Mouse (Mus musculus) MN1 (cell line): ENCODE data around the gene C1qtnf4.
A peak's percentile ranks its signal among the peaks of the same experiment; 100 is the strongest.
"Not testable (repeated sequence)": the region's sequence is repeated elsewhere in the genome, so short reads cannot be mapped to it uniquely, and the experiment has no call there.

Source experiments
- DNase-seq: peaks from one replicate; pipeline ENCODE4 v3.0.0-alpha.2; 2016; ENCODE audit warnings: low spot score

Gene C1qtnf4

GRCm38 (mm10) chr2:90886436-90886835 lies 776 bp downstream of the C1qtnf4 start:
- no peak for DNase-seq

DNA sequence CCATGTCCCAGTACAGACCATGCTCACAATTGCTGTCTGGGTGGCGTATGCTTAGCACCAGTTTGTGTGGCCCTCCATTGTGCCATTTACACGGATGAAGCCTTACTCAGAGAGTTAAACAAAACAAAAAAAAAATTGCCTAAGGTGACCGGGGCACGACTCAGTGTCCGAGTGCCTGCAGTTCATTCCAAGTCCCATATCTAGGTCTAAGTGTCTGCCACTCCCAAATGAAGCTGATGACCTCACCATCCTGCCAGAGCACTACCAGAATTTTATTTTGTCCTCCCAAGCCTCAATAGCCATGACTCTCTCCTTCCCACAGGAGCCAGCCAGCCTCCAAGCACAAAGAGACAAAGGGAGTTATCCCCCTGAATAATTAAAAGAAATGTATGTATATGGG lies 2.0 kb downstream of the C1qtnf4 start:
- no peak for DNase-seq

DNA sequence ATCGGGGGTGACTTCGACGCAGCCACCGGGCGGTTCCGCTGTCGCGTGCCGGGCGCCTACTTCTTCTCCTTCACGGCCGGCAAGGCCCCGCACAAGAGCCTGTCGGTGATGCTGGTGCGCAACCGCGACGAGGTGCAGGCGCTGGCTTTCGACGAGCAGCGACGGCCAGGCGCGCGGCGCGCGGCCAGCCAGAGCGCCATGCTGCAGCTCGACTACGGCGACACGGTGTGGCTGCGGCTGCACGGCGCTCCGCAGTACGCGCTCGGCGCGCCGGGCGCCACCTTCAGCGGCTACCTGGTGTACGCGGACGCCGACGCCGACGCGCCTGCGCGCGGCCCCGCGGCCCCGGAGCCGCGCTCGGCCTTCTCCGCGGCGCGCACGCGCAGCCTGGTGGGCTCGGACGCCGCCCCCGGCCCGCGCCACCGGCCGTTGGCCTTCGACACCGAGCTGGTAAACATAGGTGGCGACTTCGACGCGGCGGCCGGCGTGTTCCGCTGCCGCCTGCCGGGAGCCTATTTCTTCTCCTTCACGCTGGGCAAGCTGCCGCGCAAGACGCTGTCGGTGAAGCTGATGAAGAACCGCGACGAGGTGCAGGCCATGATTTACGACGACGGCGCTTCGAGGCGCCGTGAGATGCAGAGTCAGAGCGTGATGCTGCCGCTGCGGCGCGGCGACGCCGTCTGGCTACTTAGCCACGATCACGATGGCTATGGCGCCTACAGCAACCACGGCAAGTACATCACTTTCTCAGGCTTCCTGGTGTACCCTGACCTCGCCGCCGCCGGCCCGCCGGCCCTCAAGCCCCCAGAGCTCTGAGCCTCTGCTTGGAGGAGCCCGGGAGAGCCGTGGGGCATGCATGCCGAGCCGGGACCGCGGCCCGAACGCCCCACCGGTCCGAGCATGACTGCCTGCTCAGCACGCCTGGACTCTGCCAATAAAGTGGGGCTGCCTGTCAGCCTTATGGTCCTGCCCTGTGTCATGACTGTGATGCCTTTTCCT lies 4.2 kb downstream of the C1qtnf4 start:
- no peak for DNase-seq

DNA sequence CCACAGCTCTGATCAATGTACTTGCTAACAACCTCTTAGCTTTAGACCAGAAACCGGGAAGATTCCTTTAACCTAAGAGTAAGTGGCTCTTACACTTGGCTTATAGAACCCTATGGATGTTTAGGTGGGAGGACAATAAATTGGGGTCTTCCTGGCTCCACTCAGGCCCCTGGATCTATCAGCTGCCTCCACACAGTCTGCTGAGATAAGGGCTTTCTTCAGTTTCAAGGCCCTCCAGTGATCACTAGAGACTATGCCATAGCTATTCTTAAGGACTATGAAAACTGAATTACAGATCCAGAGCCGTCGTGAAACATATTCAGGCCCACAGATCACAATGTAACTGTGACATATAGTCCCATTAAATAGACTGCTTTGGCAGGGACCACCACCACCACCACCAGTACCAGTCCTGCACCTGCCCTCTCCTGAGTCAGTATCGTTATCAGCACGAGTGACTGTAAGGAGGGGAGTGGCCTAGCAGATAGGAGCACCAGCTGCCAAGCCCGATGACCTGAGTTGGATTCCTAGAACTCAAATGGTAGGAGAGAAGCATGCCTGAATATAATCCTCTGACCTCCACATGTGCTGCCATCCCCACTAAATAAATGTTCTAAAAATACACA lies 8.1 kb downstream of the C1qtnf4 start:
- DNase-seq = no peak

DNA sequence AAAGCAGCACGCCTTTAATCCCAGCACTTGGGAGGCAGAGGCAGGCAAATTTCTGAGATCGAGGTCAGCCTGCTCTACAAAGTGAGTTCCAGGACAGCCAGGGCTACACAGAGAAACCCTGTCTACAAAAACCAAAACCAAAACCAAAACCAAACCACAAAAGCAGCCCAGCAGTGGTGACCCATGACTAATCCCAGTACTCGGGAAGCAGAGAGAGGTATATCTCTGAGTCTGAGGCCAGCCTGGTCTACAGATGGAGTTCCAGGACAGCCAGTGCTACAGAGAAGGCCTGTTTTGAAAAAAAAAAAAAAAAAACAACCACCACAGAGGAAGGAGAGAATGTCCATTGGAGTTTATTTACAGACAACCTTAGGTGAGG lies 8.6 kb downstream of the C1qtnf4 start:
- DNase-seq = not testable (repeated sequence)

- peak; percentile 26 for DNase-seq
These were observed 17.7 kb downstream of the C1qtnf4 start for GRCm38 (mm10) chr2:90903398-90903797.

DNA sequence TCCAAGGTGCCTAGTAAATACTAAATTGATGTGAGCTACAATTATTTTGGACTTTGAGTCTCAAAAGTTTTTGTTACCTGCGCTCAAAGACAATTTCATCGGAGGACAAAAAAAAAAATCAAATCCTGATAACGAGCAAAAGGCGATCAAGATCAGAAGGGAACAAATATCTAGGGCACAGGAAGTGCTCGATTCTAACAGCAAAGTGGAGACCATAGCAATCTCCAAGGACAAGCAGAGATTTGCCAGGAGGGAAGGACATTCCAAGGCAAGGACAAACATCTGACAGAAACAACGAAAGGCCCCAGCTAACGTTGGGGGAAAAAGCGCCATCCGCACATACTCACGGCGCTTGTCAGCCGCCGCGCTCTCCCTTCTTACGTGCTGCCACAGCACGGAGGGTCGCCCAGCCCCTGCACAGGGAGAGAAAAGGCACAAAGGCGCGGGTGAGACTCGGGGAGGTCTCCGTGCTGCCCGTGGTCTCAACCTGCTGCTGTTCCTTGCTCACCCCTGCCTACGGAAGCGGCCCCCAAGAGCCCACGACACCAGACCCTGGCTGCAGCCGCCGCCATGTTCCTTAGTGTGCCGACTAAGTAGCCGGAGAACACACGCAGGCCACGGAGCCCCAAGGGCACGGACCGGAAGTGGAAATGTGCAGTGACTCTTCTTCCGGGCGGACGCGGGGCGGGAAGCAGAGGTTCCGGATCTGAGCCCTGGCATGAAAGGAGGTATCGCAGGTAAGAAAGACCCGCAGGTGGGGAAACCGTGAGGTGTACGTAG lies 18.6 kb downstream of the C1qtnf4 start, which contains the start of the genes Kbtbd4 and Ndufs3:
Kbtbd4 (plus strand) TSS at position 665 of the 780 bp plus-strand sequence.
Ndufs3 (minus strand) TSS at position 752 of the 780 bp plus-strand sequence.
- peak; percentile 95 for DNase-seq

GRCm38 (mm10) chr2:90904856-90905224 lies 19.2 kb downstream of the C1qtnf4 start:
- DNase-seq = peak; percentile 73

DNA sequence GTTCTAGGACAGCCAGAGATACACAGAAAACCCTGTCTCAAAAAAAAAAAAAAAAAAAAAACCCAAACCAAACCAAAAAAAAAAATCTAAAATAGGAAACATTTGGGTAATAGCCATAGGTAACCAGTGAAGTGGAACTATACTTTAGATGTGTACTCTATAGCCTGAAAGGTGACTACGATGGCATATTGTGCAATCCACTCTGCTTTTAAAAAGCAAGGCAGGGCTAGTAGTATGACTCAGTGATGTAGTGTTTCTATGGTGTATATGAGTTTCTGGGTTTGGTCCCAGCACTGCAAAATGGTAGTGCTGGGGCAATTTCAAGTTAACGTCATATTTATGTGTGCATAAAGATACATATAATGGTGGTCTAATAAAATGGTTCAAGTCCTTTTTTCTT lies 21.1 kb downstream of the C1qtnf4 start:
- no peak for DNase-seq

DNA sequence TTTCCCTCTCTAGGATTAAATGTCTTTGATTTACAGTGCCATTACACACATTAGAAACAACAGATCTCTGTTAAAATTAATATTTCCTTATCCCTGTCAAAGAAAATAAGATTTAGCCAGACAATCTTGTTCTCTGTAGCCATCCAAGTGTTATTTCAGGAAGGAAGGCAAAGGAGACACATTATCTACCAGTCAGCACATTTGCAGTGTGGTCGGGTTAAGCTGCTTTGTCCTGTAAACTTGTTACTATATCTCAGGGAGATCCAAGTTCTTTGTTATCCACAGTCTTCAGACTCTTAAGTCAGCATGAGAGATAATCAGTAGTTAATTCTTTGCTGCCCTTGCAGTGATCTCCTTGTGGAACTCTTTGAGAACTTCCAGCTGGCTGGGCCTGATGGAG lies 25.2 kb downstream of the C1qtnf4 start:
- no peak for DNase-seq

- peak; percentile 35 for DNase-seq
These were observed 26.0 kb downstream of the C1qtnf4 start for GRCm38 (mm10) chr2:90911668-90912067.

- DNase-seq = peak; percentile 81
These were observed 28.0 kb downstream of the C1qtnf4 start for GRCm38 (mm10) chr2:90913671-90914070.

DNA sequence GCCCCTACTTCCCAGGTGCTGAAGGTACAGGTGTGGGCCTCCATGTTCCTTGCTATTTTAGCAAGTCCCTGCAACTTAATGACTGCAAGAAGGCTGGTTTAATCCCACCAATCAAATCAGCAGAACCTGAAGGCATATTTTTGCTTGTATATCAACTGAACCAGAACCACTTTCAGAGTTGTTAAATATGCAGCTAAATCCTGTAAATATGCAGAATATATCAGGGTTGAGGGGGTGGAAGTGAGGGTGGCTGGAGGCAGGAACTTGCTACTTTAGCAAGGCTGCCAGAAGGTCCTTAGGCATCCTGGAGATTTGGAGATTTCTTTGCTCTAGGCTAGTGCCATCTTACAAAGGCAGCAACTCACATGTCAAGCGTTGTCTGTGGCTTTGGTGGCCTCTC lies 29.9 kb downstream of the C1qtnf4 start:
- DNase-seq = no peak

DNA sequence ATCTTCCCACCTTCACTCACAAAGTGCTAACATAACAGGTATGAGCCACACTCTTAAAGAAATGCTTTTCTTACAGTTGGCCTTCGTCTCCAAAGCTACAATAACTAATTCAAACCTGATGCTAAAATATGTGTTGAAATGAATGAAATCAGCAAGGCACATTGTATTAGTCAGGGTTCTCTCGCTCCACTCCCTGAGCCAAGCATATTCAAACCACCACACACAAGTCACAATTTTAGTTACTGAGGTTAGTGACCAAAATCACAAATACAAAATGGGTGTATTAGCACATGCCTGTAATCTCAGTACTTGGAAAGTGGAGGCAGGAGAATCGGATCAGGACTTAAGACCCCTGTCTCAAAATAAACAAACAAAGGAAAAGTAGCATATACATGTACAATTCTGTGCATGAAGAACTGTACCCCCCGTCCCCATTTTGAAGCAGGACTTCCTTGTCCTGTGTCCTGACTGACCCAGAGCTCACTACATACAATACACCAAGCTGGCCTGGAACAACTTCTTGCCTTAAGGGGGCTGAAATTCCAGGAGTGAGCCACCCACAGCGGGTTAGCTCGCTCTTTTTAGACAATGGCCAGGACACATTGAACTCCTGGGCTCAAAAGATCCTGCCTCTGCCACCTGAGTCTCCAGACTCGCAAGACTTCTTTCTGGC lies 31.0 kb downstream of the C1qtnf4 start:
- DNase-seq = no peak

DNA sequence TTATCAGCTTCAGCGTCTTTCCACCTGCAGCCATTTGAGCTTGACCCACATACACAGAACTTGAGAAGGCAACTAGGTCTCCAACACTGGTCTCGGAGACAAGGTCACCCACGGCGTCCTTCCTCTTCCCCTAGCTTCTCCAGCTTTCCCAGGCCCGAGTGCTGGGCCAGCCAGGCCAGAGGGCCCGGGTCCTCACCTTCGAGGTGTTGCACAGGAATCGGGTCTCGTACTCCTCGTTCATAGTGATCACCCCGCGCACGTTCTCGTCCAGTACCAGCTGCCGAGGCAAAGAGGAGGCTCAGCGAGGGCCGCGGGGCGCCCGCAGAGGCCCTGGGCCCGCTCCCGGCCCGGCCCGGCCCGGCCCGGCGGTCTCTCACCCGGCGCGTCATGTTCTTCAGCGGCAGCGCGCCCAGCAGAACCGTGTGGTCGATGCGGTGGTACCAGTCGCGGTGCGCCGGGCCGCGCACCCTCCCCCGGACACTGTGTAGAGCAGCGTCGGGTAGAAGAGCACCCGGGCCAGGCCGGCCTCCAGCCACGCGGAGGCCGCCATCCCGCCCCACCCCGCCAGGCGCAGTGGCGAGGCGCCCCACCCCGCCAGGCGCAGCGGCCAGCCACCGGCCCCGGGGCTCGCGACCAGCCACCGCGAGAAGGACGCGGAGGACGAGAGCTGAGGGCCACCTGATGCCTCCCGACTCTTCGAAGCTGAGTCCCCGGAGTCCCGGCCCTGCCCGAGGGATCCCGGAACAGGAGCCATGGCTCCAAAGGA lies 31.8 kb downstream of the C1qtnf4 start:
- DNase-seq = peak; percentile 89

DNA sequence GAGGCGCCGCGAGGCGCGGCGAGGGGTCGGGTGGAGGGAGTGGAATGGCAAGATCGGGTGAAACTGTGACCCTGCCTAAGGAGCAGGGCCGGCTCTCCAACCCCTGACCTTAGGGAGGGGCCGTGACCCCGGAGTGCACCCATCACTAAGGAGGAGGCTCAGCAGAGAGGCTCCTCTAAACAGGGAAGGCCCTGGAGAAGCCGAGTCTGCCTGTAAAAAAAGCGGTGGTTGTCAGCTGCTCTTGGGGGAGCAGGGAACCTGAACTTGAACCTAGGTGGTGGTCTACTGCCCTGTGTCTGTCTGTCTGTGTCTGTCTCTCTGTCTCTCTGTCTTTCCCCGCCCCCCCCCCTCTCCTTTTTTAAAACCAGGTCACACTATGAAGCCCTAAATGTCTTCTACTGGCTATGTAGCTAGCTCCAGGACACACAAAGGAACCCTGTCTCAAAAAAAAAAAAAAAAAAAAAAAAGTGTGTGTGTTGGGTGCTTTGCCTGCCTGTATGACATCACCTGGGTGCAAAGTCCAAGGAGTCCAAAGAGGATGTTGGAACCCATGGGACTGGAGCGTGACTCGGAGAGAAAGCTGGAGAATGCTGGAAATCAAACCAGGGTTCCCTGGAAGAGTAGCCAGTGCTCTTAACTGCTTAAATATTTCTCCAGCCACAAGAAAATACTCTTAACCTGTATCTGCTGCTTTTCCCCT lies 32.5 kb downstream of the C1qtnf4 start:
- no peak for DNase-seq

DNA sequence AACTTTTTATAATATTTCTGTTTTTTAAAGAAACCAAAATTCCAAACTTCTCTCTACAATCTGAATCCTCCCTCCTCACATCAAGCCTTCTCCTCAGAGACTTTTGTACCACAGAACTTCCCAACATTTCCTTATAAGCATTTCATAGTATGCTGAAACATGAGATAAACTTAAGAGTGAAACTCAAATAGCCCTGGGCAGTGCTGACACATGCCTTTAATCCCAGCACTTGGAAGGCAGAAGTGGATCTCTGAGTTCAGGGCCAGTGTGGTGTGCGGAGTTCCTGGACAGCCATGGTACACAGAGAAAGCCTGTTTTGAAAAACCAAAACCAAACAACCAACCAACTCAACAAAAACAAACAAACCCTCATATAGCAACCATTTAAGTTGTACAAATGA lies 35.5 kb downstream of the C1qtnf4 start:
- no peak for DNase-seq

GRCm38 (mm10) chr2:90922636-90923035 lies 37.0 kb downstream of the C1qtnf4 start:
- DNase-seq = no peak

GRCm38 (mm10) chr2:90928566-90928965 lies 42.9 kb downstream of the C1qtnf4 start:
- DNase-seq = no peak

DNA sequence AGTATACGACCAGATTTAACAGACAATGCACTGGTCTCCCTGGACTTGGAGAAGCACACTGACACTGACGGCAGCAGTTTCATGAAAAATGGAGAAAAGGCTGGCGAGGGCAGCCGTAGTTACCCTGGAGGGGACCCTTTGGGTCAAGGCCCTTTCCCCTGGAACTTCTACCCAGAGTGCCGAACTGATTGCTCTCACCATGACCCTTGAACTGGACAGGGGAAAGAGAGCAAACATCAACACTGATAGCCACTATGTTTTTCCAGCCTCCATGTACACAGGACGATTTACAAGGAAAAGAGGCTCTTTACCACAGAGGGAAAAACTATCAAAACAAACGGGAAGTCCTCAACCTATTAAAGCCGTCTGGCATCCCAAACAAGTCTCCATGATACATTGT lies 46.2 kb downstream of the C1qtnf4 start:
- no peak for DNase-seq
